ENCODE assay signal across 10 mouse cellular contexts in the genomic region with DNA sequence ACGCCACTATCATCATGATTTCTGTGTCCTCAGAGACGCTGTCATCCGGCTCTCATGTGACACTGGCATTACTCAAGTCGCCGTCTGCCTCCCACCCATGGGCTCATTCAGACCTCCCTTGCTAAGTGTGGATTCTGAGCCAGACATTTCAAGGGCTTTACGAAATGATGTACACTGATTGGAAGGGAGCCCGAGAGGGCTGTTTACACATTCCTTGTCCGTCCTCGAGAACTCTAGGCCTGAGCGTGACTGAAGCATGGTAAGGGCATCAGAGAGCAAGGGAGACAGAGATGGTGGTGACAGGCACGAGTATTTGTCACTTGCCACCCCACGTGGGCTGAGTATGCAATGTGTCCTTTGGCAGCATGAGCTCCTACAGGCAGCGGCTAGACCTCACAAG. TPM values are rescaled to one million over a fixed set of nuclear protein-coding genes. Genes with fewer than 3 reads are reported as not detected.
DNase-seq lines count a peak whose midpoint lies in the region; ATAC-seq lines count a peak whose summit lies in the region.
"Had no signal": no experiment of that assay in that cellular context is flagged by ENCODE, and none has a peak within 500 bp of the region (broad histone marks: within the 10 kb centered on the region; RNA-seq: fewer than 3 reads in every experiment).

No protein-coding gene starts in this region.

- H3K27ac ChIP-seq in hindbrain, embryonic 16.5 days (ENCODE audit: low read depth, low read length), result no peak overlapping the region
- H3K27ac ChIP-seq in hindbrain, embryonic 12.5 days, result no peak overlapping the region
- H3K27ac ChIP-seq: embryonic facial prominence, embryonic 12.5 days; limb, embryonic 15.5 days had no signal

- H3K27me3 ChIP-seq in hindbrain, embryonic 16.5 days (replicated peaks; ENCODE audit: control insufficient read depth, insufficient read depth, low read length), result no peaks in the 10 kb centered on the region
- no peaks in the 10 kb centered on the region for H3K27me3 ChIP-seq in hindbrain, embryonic 12.5 days
- H3K27me3 ChIP-seq: embryonic facial prominence, embryonic 12.5 days; limb, embryonic 15.5 days had no signal

- no peak overlapping the region for H3K4me2 ChIP-seq in hindbrain, embryonic 16.5 days (ENCODE audit: low read length)
- no peak overlapping the region for H3K4me2 ChIP-seq in hindbrain, embryonic 12.5 days (replicated peaks)
- H3K4me2 ChIP-seq: embryonic facial prominence, embryonic 12.5 days; limb, embryonic 15.5 days had no signal

- H3K9ac ChIP-seq in hindbrain, embryonic 16.5 days (ENCODE audit: low read depth, low read length), result no peak overlapping the region
- no peak overlapping the region for H3K9ac ChIP-seq in hindbrain, embryonic 12.5 days
- H3K9ac ChIP-seq: embryonic facial prominence, embryonic 12.5 days; limb, embryonic 15.5 days had no signal

- WGBS in hindbrain, embryonic 16.5 days, result 52% methylated on average over 13 of the region's 13 CpGs
- 70% methylated on average over 13 of the region's 13 CpGs for WGBS in hindbrain, embryonic 12.5 days

- peak; percentile 60 for ATAC-seq in hindbrain, embryonic 16.5 days
- no peak for ATAC-seq in hindbrain, embryonic 12.5 days (ENCODE audit: low FRiP score)

- peaks cover 12% of the 10 kb centered on the region for H3K4me1 ChIP-seq in hindbrain, embryonic 16.5 days (ENCODE audit: control insufficient read depth, insufficient read depth, low read depth, low read length)
- H3K4me1 ChIP-seq in hindbrain, embryonic 12.5 days, result peaks cover 10% of the 10 kb centered on the region
- H3K4me1 ChIP-seq: embryonic facial prominence, embryonic 12.5 days had no signal

- DNase-seq in Muller cell, postnatal 12 days (ENCODE audit: inconsistent ontology term), result peak; percentile 29
- DNase-seq in heart, adult 18-20 months, result peak; percentile 75 to 77
- DNase-seq in lung, adult 18-20 months, result peak; percentile 79 to 88
- DNase-seq in thymus, postnatal 10 days (ENCODE audit: low spot score in 2 of 2), result no peak
- no peak for DNase-seq in spleen, adult 18-20 months
- no peak for DNase-seq in cerebellum, postnatal 36 days

- H3K9me3 ChIP-seq in hindbrain, embryonic 16.5 days (ENCODE audit: control insufficient read depth, low read length), result no peaks in the 10 kb centered on the region
- no peaks in the 10 kb centered on the region for H3K9me3 ChIP-seq in hindbrain, embryonic 12.5 days (replicated peaks)
- H3K9me3 ChIP-seq: embryonic facial prominence, embryonic 12.5 days; limb, embryonic 15.5 days had no signal

- no peaks in the 10 kb centered on the region for H3K36me3 ChIP-seq in hindbrain, embryonic 16.5 days (ENCODE audit: control insufficient read depth, insufficient read depth, low read length)
- no peaks in the 10 kb centered on the region for H3K36me3 ChIP-seq in hindbrain, embryonic 12.5 days
- H3K36me3 ChIP-seq: embryonic facial prominence, embryonic 12.5 days; limb, embryonic 15.5 days had no signal

- no peak overlapping the region for H3K4me3 ChIP-seq in hindbrain, embryonic 16.5 days (ENCODE audit: low read length)
- H3K4me3 ChIP-seq in hindbrain, embryonic 12.5 days, result no peak overlapping the region
- H3K4me3 ChIP-seq: embryonic facial prominence, embryonic 12.5 days; limb, embryonic 15.5 days had no signal

RNA-seq across cellular contexts. Expression of a gene that starts 49.0 kb away (rescaled TPM):
- polyA plus RNA-seq in hindbrain, embryonic 16.5 days (2015; fragmentation: Nextera tagmentation; extraction: Ambion mirVana), result 33.8 and 40.2 TPM in 2 replicates
- polyA plus RNA-seq in hindbrain, embryonic 12.5 days (2016; fragmentation: Nextera tagmentation; extraction: Ambion mirVana), result 84.8 and 86.1 TPM in 2 replicates
- total RNA-seq in heart, adult 18-20 months (2021), result 10 to 100 TPM; 38.2 to 38.7 TPM

Comparison
In these comparisons a context has a peak if more than half of its experiments do, and no peak if none do; other contexts are left out.
1. DNase-seq: peak in Muller cell, postnatal 12 days (single experiment), heart, adult 18-20 months (2 of 2) and lung, adult 18-20 months (2 of 2); none in thymus, postnatal 10 days (0 of 2), spleen, adult 18-20 months (0 of 2) and cerebellum, postnatal 36 days (0 of 2).